Mouse (Mus musculus): ENCODE results near the gene Smoc2. TPM values are rescaled to one million over a fixed set of nuclear protein-coding genes. Genes with fewer than 3 reads are reported as not detected.

Smoc2 gene
- polyA plus RNA-seq, 1 experiment from 2014 or later, result 0.92 TPM

GRCm38 (mm10) chr17:14445611-14446010 is 166.3 kb downstream of the Smoc2 start:
- ATAC-seq (ENCODE audit: low FRiP score, low TSS enrichment) (no peak), DNase-seq (no peak)
- H3K4me1 ChIP-seq (ENCODE audit: control insufficient read depth, insufficient read depth, low read length), result no peaks in the 10 kb centered on the region
- no peak overlapping the region for H3K27ac ChIP-seq (replicated peaks; ENCODE audit: low read depth, low read length)
- H3K36me3 ChIP-seq (ENCODE audit: control insufficient read depth, insufficient read depth, low read length), result no peaks in the 10 kb centered on the region
- WGBS, result 84% methylated on average over 5 of the region's 5 CpGs
- no peak overlapping the region for H3K9ac ChIP-seq (replicated peaks; ENCODE audit: low read length)
- no peak overlapping the region for H3K4me3 ChIP-seq (replicated peaks; ENCODE audit: low read depth, low read length)
- no peaks in the 10 kb centered on the region for H3K9me3 ChIP-seq (ENCODE audit: control insufficient read depth, low read length)
- no peaks in the 10 kb centered on the region for H3K27me3 ChIP-seq (ENCODE audit: control insufficient read depth, insufficient read depth, low read length)
- no peak overlapping the region for H3K4me2 ChIP-seq (ENCODE audit: low read length)

GRCm38 (mm10) chr17:14447275-14447674 is 168.0 kb downstream of the Smoc2 start:
- 75% methylated on average over 5 of the region's 5 CpGs for WGBS
- Histone ChIP-seq H3K9me3 (ENCODE audit: control insufficient read depth, low read length) (no peaks in the 10 kb centered on the region), H3K4me1 (ENCODE audit: control insufficient read depth, insufficient read depth, low read length) (no peaks in the 10 kb centered on the region), H3K4me3 (replicated peaks; ENCODE audit: low read depth, low read length) (no peak overlapping the region), H3K9ac (replicated peaks; ENCODE audit: low read length) (no peak overlapping the region), H3K36me3 (ENCODE audit: control insufficient read depth, insufficient read depth, low read length) (no peaks in the 10 kb centered on the region), H3K27me3 (ENCODE audit: control insufficient read depth, insufficient read depth, low read length) (no peaks in the 10 kb centered on the region), H3K27ac (replicated peaks; ENCODE audit: low read depth, low read length) (no peak overlapping the region), H3K4me2 (ENCODE audit: low read length) (no peak overlapping the region)
- DNase-seq, result no peak
- no peak for ATAC-seq (ENCODE audit: low FRiP score, low TSS enrichment)

Other genes with a start within 250 kb of the Smoc2 start
- not detected in 2 replicates for gene Gm7358, start 220.0 kb upstream of the Smoc2 start, polyA plus RNA-seq (2014; fragmentation: Nextera tagmentation; extraction: Ambion mirVana)
- gene Dact2, start 75.2 kb upstream of the Smoc2 start, polyA plus RNA-seq (2014; fragmentation: Nextera tagmentation; extraction: Ambion mirVana), result 2.1 and 2.2 TPM in 2 replicates

Data from midbrain, embryonic 14.5 days (tissue).